Mouse (Mus musculus) bone marrow macrophage, adult 2 months (primary cell): Measurements from ENCODE around the gene Skida1.

Experiments used
- CTCF ChIP-seq: IDR thresholded peaks from 2 replicates; pipeline ENCODE4 v1.5.1; 2012; ENCODE audit warnings: low read depth, mild to moderate bottlenecking, low read length, moderate library complexity
- POLR2A ChIP-seq: IDR thresholded peaks from 2 replicates; pipeline ENCODE4 v1.6.1; 2012; ENCODE audit warnings: mild to moderate bottlenecking, low read depth, low read length, borderline replicate concordance

DNA sequence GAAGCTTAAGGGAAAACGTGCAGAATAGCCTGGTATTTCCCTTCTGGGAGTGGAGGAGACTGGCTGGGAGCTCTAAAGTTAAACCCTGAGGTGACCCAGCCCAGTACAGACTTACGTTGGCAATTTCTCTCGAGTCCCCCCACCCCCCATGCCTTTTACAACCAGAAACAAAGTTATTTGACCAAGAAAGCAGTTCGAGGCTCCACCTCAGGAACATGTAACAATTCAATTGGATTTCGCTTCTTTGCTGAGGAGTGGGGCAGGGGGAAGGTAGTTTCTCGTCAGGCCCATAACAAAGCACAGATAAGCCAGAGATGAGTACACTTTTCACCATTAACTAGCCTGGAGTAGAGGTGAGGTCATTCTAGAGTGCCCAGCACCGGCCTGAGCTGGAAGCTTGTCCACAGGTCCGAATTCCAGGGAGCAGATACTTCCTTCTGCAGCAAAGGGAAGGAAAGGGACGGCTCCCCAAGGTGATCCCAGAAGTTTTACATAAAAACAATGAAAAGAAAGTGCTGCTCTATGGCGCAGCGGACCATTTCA, 499 bp upstream of the Skida1 start:
- TF ChIP-seq POLR2A, result no peak
- no peak for TF ChIP-seq CTCF
